Mouse (Mus musculus): ENCODE data around the gene Ddn. TPM values are rescaled to one million over a fixed set of nuclear protein-coding genes. Genes with fewer than 3 reads are reported as not detected.

The Ddn gene
- polyA plus RNA-seq, 1 experiment from 2014 or later = 0.66 TPM

DNA sequence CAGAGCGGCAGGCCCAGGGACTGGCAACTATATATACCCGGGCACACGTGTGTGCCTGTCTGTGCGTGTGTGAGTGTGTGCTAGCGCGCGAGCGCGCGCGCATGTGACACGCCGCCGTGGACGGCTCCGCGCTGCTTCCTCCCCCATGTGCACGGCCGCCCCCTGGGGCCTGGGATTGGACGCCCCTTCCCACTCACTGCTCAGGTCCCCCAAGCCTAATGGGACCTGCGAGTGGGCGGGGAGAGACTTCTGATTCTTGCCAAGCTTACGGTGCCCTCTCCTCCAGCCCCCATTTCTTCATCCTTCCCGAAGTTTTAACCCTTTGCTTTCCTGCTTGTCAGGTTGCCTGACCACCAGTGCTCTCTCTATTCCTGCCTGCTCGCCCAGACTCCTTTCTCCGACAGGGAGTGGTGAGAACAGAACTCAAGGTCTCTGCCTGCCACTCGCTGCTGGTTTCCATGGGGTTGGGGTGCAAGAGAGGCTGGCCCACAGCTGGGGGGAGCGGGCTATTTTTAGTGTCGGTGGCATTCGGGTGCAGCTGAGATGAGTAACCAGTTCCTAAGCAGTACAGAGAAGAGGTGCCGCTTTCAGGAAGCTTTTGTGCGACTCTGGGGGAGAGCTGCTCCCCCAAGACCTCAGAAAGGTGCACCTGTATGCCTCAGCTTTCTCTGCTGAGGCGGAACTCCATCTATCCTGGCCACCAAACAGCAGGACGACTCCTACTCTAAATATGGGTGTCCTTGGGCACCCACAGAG is 1.2 kb downstream of the Ddn start:
- ATAC-seq (replicated peaks; ENCODE audit: insufficient number of reproducible peaks, insufficient read depth, low FRiP score, low read depth) = 0 out of 2 replicates have a peak, but pooled peaks have one; percentile 13
- under 1% methylated on average over 34 of the region's 34 CpGs for WGBS
- Histone ChIP-seq H3K9me3 (replicated peaks) (no peaks in the 10 kb centered on the region), H3K4me3 (peak overlapping the region; percentile 49), H3K4me1 (replicated peaks) (peaks cover 66% of the 10 kb centered on the region), H3K27ac (no peak overlapping the region), H3K4me2 (peak overlapping the region; percentile 95), H3K9ac (peak overlapping the region; percentile 39), H3K27me3 (peaks cover 65% of the 10 kb centered on the region), H3K36me3 (peaks cover 9% of the 10 kb centered on the region)

DNA sequence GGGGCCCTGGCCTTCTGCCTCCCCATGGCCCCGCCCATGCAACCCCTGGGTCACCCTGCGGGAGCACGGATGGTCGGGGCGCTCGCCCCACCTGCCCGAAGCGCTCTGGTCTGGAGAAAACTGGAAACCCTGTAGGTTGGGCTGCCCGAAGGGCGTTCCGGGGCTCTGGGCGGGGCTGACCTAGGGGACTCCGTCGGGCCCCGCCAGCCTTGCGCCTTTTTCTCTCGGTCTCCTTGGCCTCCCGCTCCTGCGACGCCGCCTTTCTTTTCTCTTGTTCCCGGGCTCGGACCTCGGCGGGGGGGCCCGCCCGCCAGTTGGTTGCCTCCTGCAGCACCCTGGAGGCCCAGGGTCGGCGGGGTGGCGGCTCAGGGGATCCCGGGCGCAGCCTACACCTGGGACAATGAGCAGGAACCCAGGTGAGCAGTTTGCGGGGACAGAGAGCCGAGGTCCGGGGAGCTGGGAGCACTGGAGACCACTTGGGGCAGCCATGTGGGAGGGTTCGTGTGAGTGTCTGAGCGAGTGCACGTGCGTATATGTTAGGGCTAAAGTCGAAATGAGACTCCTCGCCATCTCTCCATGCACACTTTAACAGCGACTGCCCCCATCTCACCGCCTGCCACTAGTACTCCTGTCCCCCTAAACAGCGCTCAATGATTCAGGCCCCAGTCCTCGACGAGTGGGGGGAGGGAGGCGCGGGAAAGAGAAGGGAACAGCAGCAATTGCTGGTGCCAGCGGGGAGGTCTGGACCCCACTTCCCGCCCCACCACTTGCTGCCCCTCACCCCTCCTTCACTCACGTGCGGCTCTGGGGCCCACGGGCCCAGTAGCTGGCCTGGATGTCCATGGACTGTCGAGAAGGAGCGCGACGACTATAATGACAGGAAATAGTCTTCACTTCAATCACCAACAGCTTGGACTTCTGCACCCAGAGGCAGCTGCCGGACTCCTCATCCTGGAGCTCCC is 2.2 kb downstream of the Ddn start:
- no peak for ATAC-seq (replicated peaks; ENCODE audit: insufficient number of reproducible peaks, insufficient read depth, low FRiP score, low read depth)
- peak overlapping the region; percentile 49 for H3K4me3 ChIP-seq
- peaks cover 68% of the 10 kb centered on the region for H3K4me1 ChIP-seq (replicated peaks)
- H3K9me3 ChIP-seq (replicated peaks) = no peaks in the 10 kb centered on the region
- no peak overlapping the region for H3K27ac ChIP-seq
- peak overlapping the region; percentile 39; the same call in 1 of the 2 replicates for H3K9ac ChIP-seq
- WGBS = 2% methylated on average over 56 of the region's 58 CpGs
- H3K36me3 ChIP-seq = peaks cover 6% of the 10 kb centered on the region; the same call in 1 of the 2 replicates
- H3K27me3 ChIP-seq = peaks cover 75% of the 10 kb centered on the region
- peak overlapping the region; percentile 95 for H3K4me2 ChIP-seq

DNA sequence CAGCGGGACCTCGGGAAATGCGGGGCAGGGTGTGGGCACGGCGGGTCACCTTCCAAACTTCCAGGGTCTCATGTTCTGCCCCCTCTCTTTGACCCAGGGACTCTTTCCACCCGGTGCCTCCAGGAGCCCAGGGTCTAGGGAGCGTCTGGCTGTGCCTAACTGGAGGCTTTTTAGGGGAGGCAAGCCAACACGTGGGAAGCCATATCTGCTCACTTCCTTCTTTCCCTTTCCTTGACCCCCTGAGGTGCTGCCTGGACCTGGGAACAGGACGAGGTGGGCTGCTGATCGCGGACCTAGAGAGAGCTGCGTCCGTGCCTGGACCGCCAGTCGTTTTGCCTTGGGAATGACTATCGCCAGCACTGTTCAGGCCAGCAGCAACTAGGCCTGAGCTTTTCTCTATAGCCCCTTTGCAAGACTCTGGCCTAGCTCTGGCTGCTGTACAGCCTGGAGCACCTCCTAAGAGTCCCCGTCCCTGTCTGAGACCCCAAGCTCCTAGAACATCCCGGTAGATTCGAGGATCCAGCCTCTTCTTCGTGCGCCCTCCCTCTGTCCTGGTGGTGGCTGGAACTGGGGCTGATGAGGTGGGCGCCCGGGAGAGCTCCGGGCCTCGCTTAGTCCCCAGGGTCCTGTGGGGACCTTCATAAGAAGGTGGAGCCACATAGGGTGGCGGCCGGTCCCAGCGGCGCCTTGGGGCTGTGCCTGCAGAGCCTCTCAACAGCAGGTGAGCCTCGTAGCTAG is 3.0 kb downstream of the Ddn start:
- Histone ChIP-seq H3K9ac (no peak overlapping the region), H3K4me1 (replicated peaks) (peaks cover 68% of the 10 kb centered on the region), H3K4me3 (peak overlapping the region; percentile 59), H3K36me3 (peaks cover 1% of the 10 kb centered on the region; the same call in 1 of the 2 replicates), H3K9me3 (replicated peaks) (no peaks in the 10 kb centered on the region), H3K4me2 (peak overlapping the region; percentile 95), H3K27ac (no peak overlapping the region), H3K27me3 (peaks cover 84% of the 10 kb centered on the region)
- ATAC-seq (replicated peaks; ENCODE audit: insufficient number of reproducible peaks, insufficient read depth, low FRiP score, low read depth) = no peak
- WGBS = 15% methylated on average over 30 of the region's 30 CpGs

DNA sequence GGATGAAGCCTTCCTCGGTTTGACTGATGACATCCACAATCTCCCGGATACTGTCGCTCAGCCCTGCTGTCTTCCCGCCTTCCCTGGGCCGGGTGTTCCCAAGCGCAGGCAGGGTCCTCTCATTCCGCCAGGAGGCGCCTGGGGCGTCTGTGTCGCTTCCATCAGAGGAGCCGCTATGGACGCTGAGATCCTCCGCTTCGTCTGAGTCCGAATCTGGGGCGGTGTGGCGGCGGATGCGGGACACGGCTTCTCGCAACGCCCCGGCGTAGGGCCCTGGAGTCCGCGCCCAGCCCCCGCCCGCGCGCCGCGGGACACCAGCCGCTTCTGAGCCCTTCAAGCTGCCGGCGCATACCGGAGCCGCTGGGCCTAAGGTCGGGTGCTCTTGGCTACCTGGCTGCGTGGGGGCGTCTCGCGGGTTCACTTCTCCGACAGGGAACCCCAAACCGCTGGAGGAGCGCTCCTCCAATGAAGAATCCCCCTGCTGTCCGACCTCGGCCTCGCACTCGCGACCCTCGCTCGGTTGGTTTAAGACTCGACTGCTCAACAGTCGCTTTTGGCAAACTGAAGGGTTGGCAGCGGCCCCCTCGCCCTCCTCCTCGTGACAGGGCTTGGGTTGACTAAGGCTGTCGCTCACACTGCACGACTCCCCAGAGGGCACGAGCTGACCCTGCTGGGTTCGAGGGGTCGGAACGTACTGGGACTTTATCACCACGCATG is 3.8 kb downstream of the Ddn start:
- H3K36me3 ChIP-seq = no peaks in the 10 kb centered on the region
- WGBS = 2% methylated on average over 64 of the region's 64 CpGs
- H3K27me3 ChIP-seq = peaks cover 91% of the 10 kb centered on the region
- peak overlapping the region; percentile 61 for H3K9ac ChIP-seq
- H3K4me3 ChIP-seq = peak overlapping the region; percentile 59
- H3K4me2 ChIP-seq = peak overlapping the region; percentile 95
- no peak overlapping the region for H3K27ac ChIP-seq
- no peak for ATAC-seq (replicated peaks; ENCODE audit: insufficient number of reproducible peaks, insufficient read depth, low FRiP score, low read depth)
- H3K4me1 ChIP-seq (replicated peaks) = peaks cover 68% of the 10 kb centered on the region
- H3K9me3 ChIP-seq (replicated peaks) = no peaks in the 10 kb centered on the region

DNA sequence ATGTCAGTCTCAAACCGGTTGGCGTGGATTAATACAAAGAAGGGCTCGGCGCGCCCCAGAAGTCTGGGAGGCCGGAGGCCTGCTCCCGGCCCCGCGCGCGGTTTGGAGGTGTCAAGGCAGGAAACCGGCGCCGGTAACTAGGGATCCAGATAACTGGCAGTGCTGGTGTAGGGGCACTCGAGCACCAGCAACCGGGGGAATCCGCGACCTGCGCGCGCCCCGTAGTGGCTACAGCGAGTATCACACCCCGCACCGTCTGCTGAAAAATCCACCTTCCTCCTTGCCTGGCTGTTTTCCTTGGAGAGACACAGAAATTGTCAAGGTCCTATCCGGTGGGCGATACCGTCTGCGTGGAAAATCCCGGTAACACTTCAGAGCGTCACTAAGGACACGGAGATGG is 5.2 kb downstream of the Ddn start:
- under 1% methylated on average over 32 of the region's 32 CpGs for WGBS
- H3K4me3 ChIP-seq = peak overlapping the region; percentile 32
- no peak for ATAC-seq (replicated peaks; ENCODE audit: insufficient number of reproducible peaks, insufficient read depth, low FRiP score, low read depth)
- H3K36me3 ChIP-seq = no peaks in the 10 kb centered on the region
- peak overlapping the region; percentile 61 for H3K4me2 ChIP-seq
- H3K9ac ChIP-seq = no peak overlapping the region
- peaks cover 96% of the 10 kb centered on the region for H3K27me3 ChIP-seq
- peaks cover 60% of the 10 kb centered on the region for H3K4me1 ChIP-seq (replicated peaks)
- no peaks in the 10 kb centered on the region for H3K9me3 ChIP-seq (replicated peaks)
- H3K27ac ChIP-seq = no peak overlapping the region

DNA sequence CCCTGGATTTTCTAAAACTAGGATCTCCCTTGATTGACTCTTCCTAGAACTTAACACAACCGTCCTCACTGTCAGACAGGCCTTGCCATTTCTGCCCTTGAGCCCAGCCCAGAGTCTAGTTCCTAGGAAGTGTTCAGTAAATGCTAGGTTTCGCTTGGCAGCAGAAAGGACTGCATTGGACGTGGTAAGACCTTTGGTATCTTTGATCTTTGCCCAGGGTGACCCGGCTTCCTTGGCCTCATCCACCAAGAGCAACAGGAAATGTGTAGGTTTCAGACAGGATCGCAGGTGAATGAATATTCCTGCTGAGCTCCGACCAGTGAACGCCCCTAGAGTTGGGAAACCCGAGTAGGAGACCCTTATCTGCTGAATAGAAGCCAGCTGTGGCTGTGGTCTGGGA is 6.4 kb downstream of the Ddn start:
- H3K4me1 ChIP-seq (replicated peaks) = peaks cover 52% of the 10 kb centered on the region
- H3K27ac ChIP-seq = no peak overlapping the region
- 7% methylated on average over 8 of the region's 8 CpGs for WGBS
- no peak for ATAC-seq (replicated peaks; ENCODE audit: insufficient number of reproducible peaks, insufficient read depth, low FRiP score, low read depth)
- no peaks in the 10 kb centered on the region for H3K9me3 ChIP-seq (replicated peaks)
- peaks cover 97% of the 10 kb centered on the region for H3K27me3 ChIP-seq
- H3K9ac ChIP-seq = no peak overlapping the region
- H3K4me2 ChIP-seq = no peak overlapping the region
- no peak overlapping the region; the same call in 1 of the 2 replicates for H3K4me3 ChIP-seq
- H3K36me3 ChIP-seq = no peaks in the 10 kb centered on the region

DNA sequence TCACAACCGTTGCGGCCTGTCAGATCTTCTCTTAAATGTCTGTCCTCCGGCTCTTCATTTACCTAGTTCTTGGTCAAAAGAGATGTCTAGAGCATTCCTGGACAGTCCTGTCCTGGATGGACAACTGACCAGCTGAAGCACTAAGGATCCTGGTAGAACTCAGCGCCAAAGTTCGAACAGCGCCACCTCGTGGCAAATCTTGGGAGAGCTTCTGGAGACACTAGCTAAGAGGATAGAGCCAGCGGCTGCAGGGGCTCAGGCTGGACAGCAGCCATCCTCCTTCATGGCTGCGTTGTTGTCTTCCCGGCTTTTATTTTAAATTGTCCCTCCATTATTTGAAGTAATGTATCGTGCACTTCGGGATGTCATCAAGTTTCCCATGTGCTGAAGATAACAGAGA is 9.9 kb downstream of the Ddn start:
- H3K9ac ChIP-seq = no peak overlapping the region
- H3K27me3 ChIP-seq = peaks cover 98% of the 10 kb centered on the region
- no peak overlapping the region for H3K4me3 ChIP-seq
- no peak for ATAC-seq (replicated peaks; ENCODE audit: insufficient number of reproducible peaks, insufficient read depth, low FRiP score, low read depth)
- H3K4me2 ChIP-seq = no peak overlapping the region
- WGBS = 10% methylated on average over 12 of the region's 12 CpGs
- no peak overlapping the region for H3K27ac ChIP-seq
- peaks cover 36% of the 10 kb centered on the region for H3K4me1 ChIP-seq (replicated peaks)
- H3K9me3 ChIP-seq (replicated peaks) = no peaks in the 10 kb centered on the region
- H3K36me3 ChIP-seq = no peaks in the 10 kb centered on the region

DNA sequence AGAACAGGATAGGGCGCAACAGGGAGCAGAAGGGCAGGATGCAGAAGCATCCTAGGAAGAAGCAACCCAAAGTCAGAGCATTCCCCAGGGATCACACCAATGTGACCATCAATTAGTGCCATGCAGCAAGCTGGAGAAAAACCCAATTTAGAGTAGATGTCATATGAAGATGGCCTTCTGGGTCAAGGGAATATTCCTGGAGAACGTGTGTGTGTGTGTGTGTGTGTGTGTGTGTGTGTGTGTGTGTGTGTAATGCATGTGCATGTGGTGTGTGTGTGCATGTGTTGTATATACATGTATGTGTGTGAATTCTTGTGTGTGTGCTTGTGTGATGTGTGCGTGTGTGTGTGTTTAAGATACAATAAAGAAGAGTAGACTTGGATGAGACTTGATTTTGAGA is 10.4 kb downstream of the Ddn start:
- H3K4me1 ChIP-seq (replicated peaks) = peaks cover 32% of the 10 kb centered on the region
- H3K36me3 ChIP-seq = no peaks in the 10 kb centered on the region
- no peak overlapping the region for H3K9ac ChIP-seq
- peaks cover 99% of the 10 kb centered on the region for H3K27me3 ChIP-seq
- no peaks in the 10 kb centered on the region for H3K9me3 ChIP-seq (replicated peaks)
- no peak overlapping the region for H3K4me3 ChIP-seq
- 51% methylated on average over 3 of the region's 3 CpGs for WGBS
- no peak overlapping the region for H3K4me2 ChIP-seq
- no peak overlapping the region for H3K27ac ChIP-seq
- no peak for ATAC-seq (replicated peaks; ENCODE audit: insufficient number of reproducible peaks, insufficient read depth, low FRiP score, low read depth)

DNA sequence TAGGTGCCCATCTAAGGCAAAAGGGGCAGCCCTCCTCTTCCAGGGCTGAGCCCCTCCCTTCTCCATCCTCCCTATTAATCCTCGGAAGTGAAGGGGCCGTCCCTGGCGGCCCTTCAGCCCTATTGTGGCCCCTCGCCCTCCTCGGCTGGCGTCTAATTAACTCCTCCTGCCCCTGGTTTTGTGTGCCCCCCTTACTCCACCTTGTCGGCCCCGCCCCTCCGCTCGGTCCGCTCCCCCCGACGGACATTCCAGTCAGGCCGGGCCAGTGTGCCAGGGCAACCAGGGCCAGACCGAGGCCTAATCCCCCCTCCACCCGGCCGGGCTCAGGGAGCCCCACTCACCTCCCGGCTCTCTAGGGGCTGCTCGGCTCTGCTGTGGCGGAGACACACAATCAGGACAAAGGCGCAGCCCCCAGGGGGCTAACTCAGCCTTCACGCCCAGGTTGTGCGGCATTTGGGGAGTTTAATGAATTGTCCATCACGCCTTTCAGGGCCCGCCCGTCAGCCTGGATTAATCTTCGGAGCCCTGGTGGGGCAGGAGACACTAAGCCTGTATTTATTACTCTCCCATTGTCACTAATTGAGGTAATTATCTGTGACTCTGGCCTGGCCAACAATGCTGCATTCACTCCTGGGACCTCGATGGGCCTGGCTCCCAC is 11.3 kb downstream of the Ddn start:
- ATAC-seq (replicated peaks; ENCODE audit: insufficient number of reproducible peaks, insufficient read depth, low FRiP score, low read depth) = 0 out of 2 replicates have a peak, but pooled peaks have one; percentile 3
- Histone ChIP-seq H3K9ac (no peak overlapping the region), H3K4me2 (no peak overlapping the region)

More for the DNA sequence above, 11.3 kb downstream of the Ddn start:
- H3K9me3 ChIP-seq (replicated peaks) = no peaks in the 10 kb centered on the region
- H3K36me3 ChIP-seq = no peaks in the 10 kb centered on the region
- H3K27me3 ChIP-seq = peaks cover 99% of the 10 kb centered on the region
- H3K27ac ChIP-seq = no peak overlapping the region
- WGBS = 10% methylated on average over 28 of the region's 28 CpGs
- no peak overlapping the region for H3K4me3 ChIP-seq
- peaks cover 28% of the 10 kb centered on the region for H3K4me1 ChIP-seq (replicated peaks)

Data from heart, embryonic 15.5 days (tissue).